Mouse (Mus musculus) T-cell, adult 2 months (primary cell): Measurements from ENCODE around the gene Olfr295.

Experiments used
- DNase-seq: peaks from one replicate; pipeline ENCODE4 v3.0.0; 2022; ENCODE audit warnings: low spot score

Gene Olfr295

DNA sequence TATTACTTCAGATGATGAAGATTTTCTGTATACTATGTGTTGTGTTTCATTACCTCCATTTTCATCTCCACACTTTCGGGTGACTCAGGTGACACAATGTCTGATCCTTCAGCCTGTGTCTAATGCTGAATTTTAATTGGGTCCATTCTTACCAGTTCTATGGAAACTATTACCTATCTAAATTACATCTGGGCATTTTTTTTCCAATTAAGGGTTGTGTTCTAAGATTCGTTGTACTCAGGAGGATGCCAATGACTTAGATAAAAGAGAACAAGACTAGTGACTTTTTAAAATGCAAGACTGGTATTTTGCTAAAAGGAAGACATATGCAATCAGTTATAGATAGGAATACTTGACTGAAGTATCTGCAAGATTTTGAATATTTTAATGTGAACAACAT lies at the start of gene Olfr295:
TSS of gene Olfr295 (plus strand) at position 301 of the 400 bp plus-strand sequence.
- no peak for DNase-seq

DNA sequence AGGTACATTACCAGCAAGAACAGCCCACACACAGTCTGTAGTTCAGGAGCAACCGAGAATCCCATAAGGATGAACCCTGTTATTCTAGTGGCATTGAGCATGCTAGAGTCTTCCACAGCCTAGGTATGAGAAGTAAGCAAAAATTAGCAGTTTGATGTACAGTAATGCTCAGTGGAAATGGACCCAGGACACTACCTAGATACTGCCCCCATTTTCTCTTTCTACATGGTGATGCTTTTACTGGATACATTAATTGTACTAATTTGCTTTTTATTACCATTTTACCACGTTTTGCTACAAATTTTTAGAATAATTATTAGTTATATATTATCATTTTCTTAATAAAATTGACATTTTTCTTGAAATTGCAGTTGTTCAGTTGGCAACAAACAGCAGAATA lies 32.9 kb downstream of the Olfr295 start, which contains the start of gene Olfr294:
TSS of gene Olfr294 (minus strand) at position 101 of the 400 bp plus-strand sequence.
- DNase-seq: no peak
